Mouse (Mus musculus) embryo, embryonic 9.5 days (tissue): ENCODE data around the gene Cacna1h.
A peak's percentile ranks its signal among the peaks of the same experiment; 100 is the strongest.

ENCODE experiments used
- DNase-seq: peaks from one replicate; pipeline ENCODE4 v3.0.0-alpha.2; 2017; ENCODE audit errors: extremely low spot score

The Cacna1h gene

DNA sequence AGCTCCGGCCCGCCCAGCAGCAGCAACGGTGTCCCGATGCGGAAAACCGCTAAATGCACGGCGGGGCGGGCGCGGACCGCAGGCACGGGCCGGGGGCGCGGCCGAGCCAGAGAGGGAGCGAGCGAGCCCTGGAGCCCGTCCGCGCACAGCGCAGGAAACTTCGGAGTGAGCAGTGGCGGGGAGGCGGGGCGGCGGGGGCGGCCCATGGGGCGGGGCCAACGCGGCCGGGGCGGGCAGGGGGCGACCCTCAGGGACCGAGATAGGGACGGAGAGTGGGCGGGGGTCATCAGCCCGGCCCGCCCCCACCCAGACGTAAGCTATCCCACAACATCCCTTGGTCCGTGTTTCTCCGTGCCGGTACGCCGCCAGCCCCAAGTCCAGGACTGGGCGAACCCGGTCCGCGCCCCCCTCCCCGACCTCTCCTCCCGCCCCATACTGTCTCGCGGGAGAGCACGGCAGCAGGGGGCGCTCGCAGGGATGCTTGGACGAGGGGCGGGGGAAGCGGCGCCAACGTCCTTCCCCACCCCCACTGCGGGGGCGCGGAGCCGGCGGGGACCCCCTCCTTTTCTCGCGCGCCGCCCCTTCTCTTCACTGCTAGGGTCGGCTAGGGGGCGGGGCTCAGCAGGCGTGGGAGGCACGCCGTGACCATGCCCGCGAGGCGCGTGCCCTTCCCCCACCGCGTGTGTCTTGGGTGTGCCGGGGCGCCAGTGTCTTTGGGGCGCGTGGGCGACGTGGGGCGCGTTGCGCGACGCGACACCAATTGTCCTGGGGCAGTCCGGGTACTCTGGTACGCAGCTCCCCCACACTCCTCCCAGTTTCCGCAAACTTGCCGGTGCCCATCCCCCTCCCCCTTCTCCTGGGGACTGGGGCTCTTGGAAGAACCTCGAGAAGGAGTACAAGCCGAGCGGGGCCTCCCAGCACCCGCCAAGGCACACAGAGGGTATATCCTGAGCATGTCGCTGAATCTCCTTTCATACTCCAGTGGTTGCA, at the start of gene Cacna1h:
Gene Cacna1h, minus strand, starts transcription at position 167 of the 990 bp plus-strand sequence.
- DNase-seq: peak; percentile 87

DNA sequence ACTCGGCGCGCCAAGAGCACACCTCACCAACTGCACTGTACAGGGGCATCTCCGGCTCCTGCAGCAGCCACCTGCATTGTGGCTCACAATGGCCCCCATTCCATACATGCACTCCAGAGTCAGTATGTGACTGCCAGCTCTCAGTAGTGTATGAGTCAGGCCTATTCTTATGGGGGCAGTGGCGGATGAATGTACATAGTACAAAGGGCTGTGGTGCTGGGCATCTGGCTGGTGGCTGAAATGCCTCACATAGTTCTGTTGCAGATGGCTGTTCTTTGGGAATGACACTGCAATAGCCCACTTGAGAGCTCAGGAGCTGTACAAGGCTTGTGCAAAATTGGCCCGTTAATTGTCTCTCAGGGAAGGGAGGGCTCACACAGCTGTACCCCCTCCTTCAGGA, 48.5 kb upstream of the Cacna1h start:
- DNase-seq: no peak

DNA sequence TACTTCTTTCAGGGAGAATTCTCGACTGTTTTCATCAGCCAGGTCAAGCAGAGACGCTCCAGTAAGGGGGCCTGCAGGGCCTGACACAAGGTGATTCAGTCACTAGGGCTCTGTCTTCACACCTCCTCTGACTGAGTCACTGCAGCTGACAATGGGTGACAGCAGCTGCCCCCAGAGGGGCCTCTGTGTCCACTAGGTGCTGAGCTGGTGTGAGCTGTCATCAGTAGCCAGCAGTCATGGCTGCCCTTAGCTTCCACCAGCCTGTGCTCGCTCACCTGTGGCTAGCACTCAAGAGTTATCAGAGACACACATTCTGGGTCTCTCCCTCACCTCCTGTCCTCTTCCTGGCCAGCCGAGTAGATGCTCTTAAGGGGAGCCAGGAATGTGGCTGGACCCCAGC, 47.2 kb upstream of the Cacna1h start:
- no peak for DNase-seq

GRCm38 (mm10) chr17:25480152-25480551, 46.6 kb upstream of the Cacna1h start:
- DNase-seq: no peak

- peak; percentile 61 for DNase-seq
Observed at GRCm38 (mm10) chr17:25475946-25476744, 42.6 kb upstream of the Cacna1h start.

GRCm38 (mm10) chr17:25474330-25475077, 40.9 kb upstream of the Cacna1h start:
- DNase-seq: peak; percentile 78

DNA sequence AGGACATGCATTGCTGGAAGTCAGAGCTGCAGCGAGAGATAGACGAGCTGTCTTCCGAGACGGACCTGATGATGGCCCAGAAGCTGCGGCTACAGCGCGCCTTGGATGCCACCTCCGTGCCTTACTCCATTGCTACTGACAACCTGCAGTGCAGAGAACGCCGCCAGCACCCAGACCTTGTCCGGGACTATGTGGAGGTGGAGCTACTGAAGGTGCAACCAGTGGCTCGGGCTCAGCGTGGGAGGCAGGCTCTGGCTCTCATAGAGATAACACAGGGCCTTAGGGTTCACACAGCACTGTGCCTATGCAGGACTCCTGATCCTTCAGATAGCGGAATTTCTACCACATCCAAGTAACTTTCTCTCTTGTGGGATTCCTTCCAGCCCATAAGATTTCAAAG, 38.5 kb upstream of the Cacna1h start:
- no peak for DNase-seq

DNA sequence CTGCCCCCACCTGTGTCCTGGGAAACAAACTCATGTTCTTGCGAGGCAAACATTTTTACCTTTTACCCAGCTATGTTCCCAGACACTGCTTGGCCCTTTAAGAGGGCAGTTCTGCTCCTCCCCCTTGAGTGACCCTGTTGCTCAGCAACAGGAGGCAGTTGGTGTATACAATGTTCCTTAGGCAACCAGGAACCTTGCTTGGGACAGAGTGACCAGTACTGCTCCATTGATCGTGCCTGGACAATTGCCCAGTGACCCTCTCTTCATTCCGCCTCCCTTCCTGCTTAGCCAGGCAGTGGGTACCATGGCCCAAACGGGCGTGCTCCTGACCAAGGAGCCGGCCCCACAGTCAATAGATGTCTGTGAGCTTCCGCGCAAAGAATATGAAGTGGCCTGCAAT, 37.8 kb upstream of the Cacna1h start:
- DNase-seq: peak; percentile 26

- DNase-seq: peak; percentile 68
Observed at GRCm38 (mm10) chr17:25469798-25470197, 36.2 kb upstream of the Cacna1h start.

DNA sequence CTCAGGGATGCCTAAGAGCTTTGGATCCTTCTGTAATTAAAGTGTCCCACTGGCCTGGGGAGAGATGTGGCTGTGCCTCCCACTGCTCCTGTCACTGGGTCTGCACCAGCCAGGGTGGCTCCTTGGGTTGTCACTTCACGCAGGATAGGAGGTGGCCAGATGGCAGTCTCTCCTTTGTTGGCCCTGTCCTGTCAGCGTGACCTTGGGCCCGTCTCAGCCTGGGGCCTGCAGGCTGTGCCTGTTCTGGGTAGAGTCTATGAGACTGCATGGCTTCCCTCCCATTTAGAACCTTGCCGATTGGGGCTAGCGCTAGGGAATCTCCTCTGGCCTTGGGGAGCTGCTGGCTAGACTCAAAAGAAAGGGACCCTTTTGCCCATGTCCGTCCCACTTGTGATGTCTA, 34.7 kb upstream of the Cacna1h start:
- DNase-seq: no peak

DNA sequence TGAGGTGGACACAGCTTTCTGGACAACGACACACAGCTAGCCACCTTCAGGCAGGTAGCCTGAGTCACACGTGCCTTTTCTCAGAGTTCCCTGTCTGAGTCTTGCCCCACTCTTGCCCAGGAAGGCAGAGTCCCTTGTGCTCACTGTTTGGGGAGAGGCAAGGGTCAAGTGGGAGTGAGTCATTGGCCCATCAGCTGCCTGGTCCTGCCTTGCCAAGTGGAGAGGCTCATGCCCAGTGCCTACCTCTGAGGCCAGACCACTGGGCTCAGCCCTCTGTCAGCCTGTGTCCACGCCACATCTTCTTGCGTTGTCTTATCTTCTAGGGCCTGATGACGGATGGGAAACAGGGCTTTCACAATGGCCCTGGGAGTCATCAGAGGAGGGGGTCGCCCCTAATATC, 34.2 kb upstream of the Cacna1h start:
- DNase-seq: no peak

- DNase-seq: no peak
Observed at GRCm38 (mm10) chr17:25466257-25466656, 32.7 kb upstream of the Cacna1h start.

GRCm38 (mm10) chr17:25464091-25464490, 30.5 kb upstream of the Cacna1h start:
- DNase-seq: no peak

- DNase-seq: no peak
Observed at GRCm38 (mm10) chr17:25463326-25463945, 29.9 kb upstream of the Cacna1h start.

DNA sequence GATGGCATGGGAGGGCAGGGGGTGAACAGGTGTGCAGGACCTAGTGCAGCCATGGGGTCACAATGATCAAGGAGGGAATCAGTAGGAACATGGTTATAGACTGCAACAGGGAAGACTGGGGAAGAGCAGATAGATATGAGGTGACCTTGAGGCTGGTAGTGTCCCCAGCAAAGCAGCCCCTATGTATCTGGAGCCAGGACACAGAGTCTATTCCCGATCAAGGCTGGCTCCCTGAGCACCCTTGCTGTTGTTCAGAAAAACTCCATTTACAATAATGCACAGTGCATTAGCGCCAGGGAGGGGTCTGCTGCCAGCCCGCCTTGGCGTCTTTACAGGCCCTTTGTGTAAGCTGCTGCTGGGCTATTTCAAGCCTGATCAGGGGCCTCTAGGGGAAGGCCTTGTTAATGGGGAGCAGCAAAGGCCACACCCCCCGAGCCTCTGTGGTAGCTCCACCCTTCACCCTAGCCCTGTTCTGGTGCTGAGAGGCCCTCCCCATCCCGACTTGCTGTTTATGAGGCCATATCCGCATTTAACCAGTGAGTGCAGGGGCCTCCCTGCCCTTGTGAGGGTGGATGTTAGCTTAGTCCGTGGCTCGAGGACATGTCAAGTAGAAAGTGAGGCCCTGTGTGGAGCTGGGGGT, 28.8 kb upstream of the Cacna1h start:
- no peak for DNase-seq

GRCm38 (mm10) chr17:25456540-25456939, 23.0 kb upstream of the Cacna1h start:
- DNase-seq: no peak

DNA sequence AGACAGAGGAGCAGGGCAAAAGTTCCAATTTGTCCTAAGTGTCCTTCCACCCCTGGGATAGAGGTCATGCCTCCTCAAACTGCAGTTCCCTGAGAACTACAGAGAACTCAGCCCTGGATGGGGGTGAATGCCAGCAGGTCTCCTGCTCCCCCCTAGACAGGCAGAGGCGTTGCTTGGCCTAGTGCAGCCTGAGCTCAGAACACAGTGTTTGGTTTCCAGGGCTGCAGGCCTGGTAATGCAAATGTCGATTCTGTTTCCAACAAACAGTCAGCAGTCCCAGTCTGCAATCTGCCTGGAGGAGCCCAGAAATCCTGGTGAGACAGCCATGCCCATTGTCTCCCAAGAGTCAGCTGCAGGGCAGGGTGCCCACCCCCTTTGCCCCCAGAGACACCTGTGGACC, 20.7 kb upstream of the Cacna1h start, which contains the start of gene Tekt4:
Gene Tekt4, plus strand, starts transcription at position 344 of the 400 bp plus-strand sequence.
- no peak for DNase-seq

- no peak for DNase-seq
Observed at GRCm38 (mm10) chr17:25452246-25452965, 18.8 kb upstream of the Cacna1h start.

- DNase-seq: no peak
Observed at GRCm38 (mm10) chr17:25450329-25450728, 16.7 kb upstream of the Cacna1h start.

GRCm38 (mm10) chr17:25447865-25448264, 14.3 kb upstream of the Cacna1h start:
- DNase-seq: no peak
